Mouse (Mus musculus): Measurements from ENCODE around the gene Gtf3c1.

GRCm38 (mm10) chr7:125717612-125718011, 10.0 kb upstream of the Gtf3c1 start:
- TF ChIP-seq EP300 (IDR thresholded peaks at IDR 0.05; ENCODE audit: low read depth) (no peak), CTCF (IDR thresholded peaks at IDR 0.05; ENCODE audit: low read depth) (no peak)

Data from heart, postnatal 0 days (tissue).